Mouse (Mus musculus) c-Kit-negative CD71-positive TER-119-positive erythroid progenitor cells, embryonic 14.5 days (primary cell): ENCODE results near the gene Defb18.
"Not testable (repeated sequence)": the region's sequence is repeated elsewhere in the genome, so short reads cannot be mapped to it uniquely, and the experiment has no call there.

ENCODE experiments used
- DNase-seq: peaks from one replicate; pipeline ENCODE4 v3.0.0-alpha.2; 2013; ENCODE audit warnings: low read depth, low spot score

Defb18 gene

DNA sequence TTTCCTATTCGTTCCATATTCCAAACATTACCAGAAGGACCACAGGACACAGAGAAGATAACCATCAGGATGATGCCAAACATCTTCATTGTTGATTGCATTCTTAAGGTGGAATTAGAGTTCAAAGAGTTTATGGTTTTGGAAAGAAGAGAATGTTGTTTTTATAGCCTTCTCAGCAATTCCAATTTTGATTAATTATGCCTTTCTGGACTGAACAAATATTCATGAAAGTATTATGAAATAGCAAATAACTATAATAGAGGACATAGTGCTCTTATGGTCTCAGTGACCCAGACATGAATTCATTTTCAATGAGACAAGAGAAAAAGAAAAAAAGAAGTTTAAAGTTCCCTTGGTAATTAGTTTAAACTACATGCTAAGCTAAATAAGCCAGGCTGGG lies at the start of gene Defb18:
TSS of gene Defb18 (minus strand) at position 101 of the 400 bp plus-strand sequence.
- no peak for DNase-seq

DNA sequence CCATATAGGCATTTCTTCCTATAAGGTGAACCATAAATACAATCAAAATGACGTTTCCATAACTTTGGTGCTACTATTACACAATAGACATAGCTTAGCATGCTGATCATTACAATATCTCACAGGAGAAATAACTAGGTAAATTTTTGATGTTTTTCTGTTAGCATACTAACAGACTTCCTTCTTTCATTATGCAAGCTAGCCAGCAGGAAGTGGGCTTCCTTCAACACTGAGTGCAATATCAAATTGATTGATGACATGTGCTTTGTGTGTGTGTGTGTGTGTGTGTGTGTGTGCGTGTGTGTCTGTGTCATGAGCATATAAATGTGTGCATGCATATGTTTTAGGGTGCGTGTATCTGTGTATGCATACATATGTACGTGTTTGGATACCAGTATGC lies 33.9 kb upstream of the Defb18 start:
- no peak for DNase-seq

DNA sequence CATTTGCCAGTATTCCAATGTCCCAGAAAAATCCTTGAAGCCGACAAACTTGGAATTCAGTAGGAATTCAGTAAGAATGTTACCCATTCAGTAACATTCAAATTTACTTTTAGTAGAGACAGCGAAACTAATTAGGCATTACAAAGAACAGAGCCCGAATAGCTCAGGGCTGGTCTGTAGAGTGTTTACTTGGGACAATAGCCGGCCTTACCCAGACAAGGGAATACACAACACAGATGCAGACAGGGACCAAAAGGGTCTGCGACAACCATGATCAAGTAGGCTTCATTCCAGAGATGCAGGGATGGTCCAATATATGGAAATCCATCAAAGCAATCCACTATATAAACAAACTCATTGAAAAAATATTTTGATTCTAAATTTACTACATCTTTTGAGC lies 31.6 kb upstream of the Defb18 start:
- DNase-seq: no peak

DNA sequence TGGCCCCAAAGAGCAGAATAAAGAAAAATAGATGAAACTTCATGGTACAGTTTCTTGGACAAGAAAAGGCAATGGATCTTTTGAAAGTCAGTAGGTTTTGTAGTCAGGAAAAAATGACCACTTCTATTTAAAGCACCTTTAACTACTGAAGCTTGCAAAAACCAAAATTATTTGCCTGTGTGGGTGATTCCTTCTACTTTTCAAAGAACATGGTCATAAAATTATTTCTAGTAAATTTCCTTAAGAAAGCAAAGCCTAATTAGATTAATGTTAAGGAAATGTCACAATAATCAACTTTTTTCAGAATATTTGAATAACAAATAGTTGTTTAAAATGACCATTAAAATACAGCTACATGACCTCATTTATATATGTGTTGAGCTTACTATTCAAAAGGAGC lies 27.8 kb upstream of the Defb18 start, which contains the start of gene Defb41:
TSS of gene Defb41 (minus strand) at position 101 of the 400 bp plus-strand sequence.
- DNase-seq: no peak

DNA sequence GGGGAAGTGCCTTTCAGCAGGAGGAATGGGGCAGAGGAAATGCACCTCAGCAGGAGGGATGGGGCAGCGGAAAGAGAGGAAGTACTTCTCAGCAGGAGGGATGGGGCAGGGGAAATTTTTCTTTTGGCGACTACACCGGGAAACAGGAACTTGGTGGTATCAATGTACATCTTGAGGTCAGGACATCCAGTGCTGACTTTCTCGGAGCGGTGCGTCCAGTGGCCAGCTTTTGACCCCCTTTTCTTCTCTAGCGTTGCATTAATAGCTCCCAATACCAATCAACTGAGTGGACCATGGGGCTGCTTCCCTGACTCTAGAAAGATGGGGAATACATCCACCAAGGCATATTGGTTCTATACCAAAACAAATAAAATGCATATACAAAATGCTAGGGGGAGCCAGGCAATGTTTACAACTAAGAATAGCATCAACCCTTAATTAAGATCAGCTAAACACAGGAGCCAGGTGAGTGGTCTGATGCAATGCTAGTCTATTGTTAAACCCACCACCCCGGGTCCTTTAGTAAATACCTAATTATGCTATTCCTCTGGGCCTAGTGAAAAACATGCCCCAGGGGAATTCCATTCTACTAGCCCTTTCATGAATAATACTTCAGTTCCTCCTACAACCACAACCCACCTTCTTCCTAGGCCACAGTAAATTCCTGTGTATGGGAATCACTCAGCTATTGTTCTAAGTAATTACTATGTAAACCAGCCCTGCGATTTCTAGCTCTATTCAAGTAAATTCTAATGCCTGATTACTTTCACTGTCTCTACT lies 8.7 kb upstream of the Defb18 start:
- not testable (repeated sequence) for DNase-seq

DNA sequence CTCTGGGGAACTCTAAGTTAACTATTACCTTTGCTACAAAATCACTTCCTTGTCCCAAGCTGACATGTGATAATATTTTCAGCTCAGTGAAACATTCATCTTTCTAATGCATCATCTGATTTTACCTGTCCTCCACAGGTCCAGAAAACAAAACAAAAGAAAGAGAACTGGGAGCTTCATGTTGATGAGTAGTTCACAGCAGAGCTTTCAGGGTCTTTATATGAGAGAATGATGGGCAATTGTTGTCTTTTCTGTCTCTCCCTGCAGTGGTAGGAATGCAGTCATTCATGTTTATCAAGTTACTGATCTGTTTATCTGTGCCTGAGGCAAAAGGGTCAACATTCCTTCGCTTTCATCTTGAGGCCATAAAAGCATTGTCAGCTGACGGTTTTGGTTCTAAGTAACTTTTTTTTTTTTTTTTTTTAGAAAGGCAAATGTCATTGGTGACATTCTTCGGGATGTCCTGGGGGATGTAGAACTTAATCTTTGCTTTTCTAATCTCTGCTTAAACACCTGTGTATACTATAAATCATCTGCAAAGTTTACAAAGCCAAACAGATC lies 13.8 kb downstream of the Defb18 start:
- DNase-seq: no peak

DNA sequence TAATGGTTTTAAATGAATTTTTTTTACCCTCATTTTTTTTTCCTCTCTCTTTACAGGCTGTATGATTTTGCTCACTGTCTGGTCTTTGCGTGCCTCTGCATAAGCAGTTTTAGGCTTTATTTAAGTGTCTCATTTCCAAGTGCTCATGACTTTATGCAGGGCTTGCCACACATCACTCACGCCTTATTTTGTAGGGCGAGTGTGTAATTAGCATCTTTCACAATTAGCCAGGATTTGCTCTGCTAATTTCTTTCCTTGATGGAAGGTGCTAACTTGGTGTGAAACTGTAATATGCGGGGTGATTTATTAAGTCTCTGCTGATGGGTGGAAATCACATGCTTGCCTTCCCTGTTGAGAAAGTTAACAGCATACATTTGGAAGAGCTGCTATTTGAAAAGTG lies 45.5 kb downstream of the Defb18 start:
- no peak for DNase-seq

DNA sequence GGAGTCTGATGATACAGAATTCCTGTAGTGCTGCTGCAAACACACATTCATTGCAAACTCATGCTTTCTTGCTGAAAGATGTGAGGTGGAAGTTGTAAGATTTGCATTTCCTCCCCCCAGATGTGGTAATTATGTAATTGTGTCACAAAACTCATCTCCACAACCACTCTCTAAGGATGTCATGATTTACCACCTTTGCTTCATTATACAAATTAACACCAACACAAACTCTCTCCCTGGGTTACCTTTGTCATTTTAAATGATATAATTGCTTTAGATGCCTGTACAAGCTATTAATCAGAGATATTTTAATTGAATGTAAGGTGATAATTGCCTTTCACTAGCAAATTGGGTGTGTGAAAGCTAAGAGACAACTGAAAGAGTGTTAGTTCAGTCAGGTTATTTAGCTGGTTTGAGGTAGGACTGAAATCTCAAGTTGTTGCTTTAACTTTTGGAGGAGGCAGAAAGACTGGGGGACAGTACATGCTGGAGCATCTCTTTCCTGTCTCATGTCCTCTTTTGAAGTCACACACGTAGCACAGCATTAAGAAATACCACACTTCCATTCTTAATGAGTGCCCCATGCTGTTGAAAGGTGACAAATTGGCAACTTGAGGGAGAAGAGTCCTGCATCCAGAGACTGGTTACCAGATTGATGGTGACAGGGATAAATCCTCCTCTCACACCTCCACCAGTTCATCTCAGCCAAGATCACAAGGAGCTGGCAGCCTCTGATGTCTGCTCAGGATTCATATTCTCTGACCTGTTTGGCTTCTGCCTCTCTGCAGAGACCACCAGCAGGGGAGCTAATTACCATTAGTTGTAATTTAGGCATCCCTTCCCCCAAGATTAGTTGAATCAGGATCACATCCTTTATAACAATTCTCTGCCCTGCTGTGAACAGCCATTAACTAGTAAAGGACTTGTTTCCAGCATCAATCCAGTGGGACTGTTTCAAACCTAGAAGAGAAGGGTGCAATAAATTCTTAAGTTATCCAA lies 46.2 kb downstream of the Defb18 start:
- DNase-seq: no peak
